Mouse (Mus musculus) B cell, adult 2 months (primary cell): Measurements from ENCODE around the gene Psmf1.

ENCODE experiments used
- DNase-seq, 2 experiments: peaks; one replicate each; pipeline ENCODE4 v3.0.0; 2022

The Psmf1 gene

DNA sequence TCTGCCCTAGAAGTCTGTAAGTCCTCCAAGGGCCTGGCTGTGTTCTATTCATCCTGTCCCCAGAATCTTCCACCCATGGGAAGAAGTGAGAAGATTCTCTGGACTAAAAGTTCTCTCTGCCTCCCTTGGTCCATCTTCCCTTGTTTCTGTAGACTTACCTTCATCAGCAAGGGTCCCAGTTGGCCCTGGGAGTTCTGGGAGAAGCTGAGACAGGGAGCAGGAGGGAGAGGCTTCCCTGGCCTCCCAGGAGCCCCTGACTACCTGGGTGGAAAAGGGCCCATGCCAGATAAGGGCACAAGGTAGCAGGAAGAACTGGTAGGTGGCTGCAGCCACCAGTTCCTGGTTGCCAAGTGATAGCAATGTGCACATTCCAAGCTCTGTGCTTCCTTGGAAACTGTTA is at the start of gene Psmf1:
Psmf1 (minus strand) TSS at position 342 of the 400 bp plus-strand sequence.
- no peak for DNase-seq

- no peak for DNase-seq
Measured at GRCm38 (mm10) chr2:151791156-151791555, 47.2 kb upstream of the Psmf1 start.

GRCm38 (mm10) chr2:151790169-151790568 is 46.2 kb upstream of the Psmf1 start:
- DNase-seq = no peak

GRCm38 (mm10) chr2:151788221-151788977 is 44.4 kb upstream of the Psmf1 start:
- DNase-seq = no peak

GRCm38 (mm10) chr2:151783493-151783892 is 39.5 kb upstream of the Psmf1 start:
- no peak for DNase-seq

DNA sequence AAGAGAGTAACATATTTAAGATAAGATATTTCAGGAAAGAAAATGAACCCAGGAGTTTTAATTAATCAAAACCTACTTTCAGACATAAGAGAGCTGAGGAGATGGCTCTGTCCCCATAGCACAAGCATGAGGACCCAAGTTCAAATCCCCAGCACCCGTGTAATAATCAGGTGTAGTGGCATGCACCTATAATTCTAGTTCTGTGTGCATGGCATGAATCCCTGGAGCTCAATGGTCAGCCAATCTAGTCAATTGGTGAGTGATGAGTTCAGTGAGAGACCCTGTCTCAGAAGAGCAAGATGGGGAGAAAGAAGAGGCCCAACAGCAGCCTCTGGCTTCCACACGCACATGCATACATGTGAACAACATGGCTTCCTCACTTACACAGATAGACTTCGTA is 33.4 kb upstream of the Psmf1 start:
- no peak for DNase-seq

DNA sequence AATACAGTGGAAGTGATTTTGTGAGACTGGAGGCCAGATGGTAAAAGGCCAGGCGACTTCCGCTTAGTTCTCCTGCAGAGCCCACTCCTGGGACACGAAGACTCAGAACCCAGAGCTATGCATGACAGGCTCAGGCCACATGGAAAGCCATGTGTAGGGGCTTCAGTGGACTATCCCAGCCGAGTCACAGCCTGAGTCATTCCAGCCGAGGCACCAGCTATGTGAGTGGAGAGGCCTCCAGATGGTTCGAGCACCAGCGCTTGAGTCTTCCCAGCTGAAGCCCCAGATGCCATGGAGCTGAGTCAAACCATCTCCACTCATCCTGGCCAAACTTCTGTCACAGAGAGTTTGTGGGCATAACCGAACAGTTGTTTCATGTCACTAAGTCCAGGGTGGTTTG is 29.5 kb upstream of the Psmf1 start:
- no peak for DNase-seq

GRCm38 (mm10) chr2:151772169-151772568 is 28.2 kb upstream of the Psmf1 start:
- no peak for DNase-seq

DNA sequence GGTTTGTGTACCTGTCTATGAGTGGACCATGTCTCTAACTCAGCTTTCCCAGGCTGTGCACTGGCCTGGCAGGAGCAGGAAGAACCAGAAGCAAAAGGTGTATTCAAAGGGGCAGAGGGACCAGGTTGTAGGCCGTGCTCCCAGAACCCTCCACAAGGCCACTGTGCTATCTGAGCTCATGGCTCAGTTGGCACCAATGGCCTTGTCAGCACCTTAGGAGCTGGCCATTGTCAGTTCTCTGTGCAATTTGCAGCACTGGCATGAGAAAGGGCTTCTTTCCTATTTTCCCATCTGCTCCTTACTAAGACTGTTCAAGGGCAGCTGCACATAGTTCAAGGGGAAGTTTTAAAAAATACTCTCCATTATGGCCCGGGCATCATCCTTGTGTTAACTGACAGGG is 20.6 kb upstream of the Psmf1 start:
- no peak for DNase-seq

GRCm38 (mm10) chr2:151758806-151759353 is 14.9 kb upstream of the Psmf1 start:
- DNase-seq = no peak

- DNase-seq = no peak
Measured at GRCm38 (mm10) chr2:151757451-151757850, 13.5 kb upstream of the Psmf1 start.

DNA sequence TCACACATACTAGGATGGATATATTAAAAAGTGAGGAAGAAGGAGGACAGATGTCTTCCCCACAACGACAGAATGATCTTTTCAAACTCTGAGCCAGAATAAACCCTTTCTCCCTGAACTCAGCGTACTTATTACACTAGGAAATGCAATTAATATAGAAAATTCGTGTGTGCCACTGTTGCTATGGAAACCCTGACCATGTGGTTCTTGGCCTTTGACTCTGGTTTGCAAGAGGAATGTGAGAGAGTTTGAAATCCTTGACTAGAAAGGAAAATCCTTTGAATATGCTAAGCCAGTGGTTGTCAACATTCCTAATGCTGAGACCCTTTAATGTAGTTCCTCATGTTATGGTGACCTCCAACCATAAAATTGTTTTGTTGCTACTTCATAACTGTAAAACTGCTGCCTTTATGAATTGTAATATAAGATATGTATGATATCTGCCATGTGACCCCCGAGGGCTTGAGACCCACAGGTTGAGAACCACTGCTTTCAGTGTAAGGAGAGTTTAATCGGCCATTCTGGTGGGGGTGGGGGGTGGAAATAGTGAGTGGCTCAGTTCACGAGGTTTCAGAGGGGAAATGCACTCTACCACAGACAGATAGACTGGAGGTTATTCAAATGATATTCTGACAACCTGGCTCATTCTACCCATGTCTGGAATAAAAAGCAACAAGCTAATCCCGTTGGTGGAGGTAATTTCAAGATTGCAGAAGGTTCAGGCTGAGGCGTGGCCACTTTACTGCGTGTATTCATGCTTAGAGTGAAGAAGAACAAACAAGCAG is 12.5 kb upstream of the Psmf1 start:
- no peak for DNase-seq

DNA sequence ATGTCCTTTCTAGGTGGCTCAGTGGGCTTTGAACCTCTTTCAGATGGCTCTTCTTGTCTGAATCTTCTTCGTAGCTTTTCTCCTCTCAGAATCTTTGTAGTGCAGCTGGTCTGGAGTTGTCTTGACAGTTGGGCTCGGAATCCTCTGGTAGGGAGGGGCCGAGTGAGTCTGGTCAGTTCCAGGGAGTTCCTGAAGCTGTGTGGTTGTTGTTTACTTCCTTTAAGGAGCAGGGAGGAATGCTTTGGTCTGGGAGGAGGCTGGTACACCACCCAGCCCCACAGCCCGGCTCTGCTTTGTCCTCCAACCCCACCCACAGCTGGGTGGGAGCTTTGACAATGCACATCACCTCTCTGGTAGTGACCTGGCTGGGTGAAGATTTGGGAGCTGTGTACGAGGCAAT is 7.3 kb upstream of the Psmf1 start:
- DNase-seq = no peak

DNA sequence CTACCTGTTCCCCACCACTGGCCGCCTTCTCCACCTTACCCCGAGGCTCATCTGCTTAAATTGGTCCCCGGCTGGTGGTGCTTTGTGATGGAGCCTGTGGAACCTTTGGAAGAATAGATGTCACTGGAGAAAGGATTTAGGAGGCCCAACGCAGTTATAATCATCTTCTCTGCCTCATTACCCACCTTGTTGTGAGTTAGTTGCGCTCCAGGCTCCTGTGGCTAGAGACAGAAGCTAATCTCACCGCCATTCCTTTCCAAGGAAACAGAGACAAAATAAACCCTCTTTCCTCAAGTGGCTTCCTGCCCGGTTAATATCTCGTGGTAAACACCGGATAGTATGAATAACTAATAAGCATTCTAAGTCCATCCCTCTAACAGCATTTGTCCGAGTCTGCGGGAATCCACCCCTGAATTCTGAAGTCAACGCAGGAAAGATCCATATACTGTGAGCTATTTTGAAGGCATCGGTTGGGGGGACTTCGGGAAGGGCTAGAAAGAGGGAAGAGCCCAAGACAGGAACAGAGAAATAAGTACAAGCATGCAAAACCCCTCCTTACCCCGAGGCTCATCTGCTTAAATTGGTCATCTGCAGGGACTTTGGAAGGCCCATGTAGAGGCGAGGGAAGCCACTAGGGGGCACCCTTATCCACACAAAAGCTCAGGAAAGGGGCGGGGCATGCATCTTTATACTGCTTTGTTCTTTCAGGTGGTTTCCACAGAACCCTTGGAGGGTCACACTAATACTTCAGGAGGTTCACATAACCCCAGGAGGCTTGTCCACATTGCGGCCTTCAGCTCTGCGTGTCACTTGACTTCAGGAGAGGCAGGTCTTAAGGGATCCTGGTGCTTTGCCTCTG is 4.1 kb upstream of the Psmf1 start:
- peak; percentile 74 for DNase-seq

DNA sequence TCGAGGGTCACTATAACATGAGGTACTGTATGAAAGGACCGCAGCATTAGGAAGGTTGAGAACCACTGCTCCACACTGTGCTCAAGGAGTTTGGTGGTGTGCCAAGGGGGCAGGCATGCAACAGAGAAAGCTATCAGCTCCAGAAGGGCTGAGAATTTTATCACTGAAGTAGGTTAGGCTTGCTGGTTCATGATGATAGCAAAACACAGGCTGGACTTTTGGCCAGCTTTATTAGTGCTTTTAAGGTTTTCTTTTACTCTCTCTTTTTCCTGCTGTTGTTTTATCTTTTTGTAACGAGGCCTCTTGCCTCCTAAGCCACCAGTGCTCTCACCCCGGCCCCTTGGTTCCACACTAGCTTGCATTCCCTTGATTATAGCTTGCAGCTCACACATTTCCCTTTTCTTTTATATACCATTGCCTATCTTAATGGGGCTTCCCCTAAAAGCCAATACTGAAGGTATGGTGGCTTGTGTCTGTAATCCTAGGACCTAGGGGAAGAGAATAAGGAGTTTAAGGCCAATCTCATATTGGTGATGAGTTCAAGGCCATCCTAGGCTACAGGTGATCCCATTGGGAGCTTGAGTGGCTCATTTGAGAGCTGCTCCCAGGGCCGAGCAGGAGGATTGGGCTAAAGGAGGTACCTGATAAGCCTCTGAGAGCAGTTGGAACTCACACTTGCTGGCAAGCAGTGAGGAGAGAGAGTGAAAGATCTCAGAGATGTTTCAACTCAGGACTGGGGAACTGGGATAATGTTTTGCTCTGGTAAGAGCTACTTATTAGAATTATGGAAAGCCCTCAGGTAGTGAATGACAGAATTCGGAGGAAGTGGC is 921 bp downstream of the Psmf1 start:
- no peak for DNase-seq

GRCm38 (mm10) chr2:151742084-151742483 is 1.9 kb downstream of the Psmf1 start:
- DNase-seq = no peak

DNA sequence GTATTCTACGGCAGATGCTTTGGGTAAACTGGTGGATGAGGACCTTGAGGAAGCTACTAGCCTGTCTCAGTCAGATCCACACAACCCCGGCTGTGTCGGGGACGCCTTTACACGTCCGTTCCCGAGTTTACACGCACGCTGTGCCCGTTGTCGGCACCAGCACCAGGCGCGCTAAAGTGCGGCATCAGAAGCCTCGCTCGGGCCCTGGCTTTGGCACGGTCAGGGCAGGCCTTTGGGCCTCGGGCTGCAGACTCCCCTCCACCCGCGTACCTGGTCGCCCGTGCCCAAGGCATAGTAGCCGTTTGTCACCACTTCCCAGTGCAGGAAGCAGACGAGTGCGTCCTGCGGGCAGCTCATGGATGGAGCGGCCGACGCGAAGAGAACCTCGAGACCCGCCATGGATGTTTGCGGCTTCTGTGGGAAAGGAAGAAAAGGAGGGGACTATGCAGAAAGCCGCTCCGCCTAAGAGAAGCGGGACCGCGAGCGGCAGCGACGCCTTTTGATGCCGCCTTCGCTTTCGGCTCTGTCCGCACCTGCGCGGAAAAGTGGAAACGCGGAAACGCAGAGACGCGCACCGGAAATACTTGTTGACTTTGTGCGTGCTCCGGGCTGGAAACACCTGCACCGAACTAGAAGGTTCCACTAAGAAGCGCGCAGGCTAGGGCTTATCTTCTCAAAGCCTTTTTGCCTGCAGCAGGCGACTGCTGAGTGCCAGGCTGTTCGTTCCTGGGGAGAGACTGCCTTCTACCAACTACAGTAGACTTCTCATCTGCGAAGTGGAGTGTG is 3.1 kb downstream of the Psmf1 start:
- DNase-seq = peak; percentile 88 to 89

GRCm38 (mm10) chr2:151739505-151739904 is 4.5 kb downstream of the Psmf1 start:
- DNase-seq = no peak

- no peak for DNase-seq
Measured at GRCm38 (mm10) chr2:151739081-151739480, 4.9 kb downstream of the Psmf1 start.

DNA sequence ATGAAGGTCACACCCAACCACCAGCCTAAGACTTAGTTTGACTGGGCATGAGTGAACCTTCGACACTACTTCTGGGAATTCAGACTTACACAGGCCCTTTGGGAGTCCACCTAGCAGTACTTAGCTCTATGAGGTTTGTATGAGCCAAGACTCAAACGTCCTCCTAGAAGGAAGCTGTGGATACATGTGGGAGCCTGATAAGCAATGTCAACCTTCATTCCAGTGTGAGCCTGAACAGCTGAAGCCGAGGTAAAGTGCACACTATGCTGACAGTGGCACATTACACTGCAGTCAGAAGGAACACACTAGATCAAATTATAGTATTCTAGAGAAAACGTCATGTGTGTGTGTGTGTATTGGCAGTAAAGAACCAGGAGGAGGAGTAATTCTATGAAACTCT is 5.5 kb downstream of the Psmf1 start:
- no peak for DNase-seq

- no peak for DNase-seq
Measured at GRCm38 (mm10) chr2:151735422-151735821, 8.6 kb downstream of the Psmf1 start.
